Mouse (Mus musculus) G1E (cell line): ENCODE measurements around the gene Ago4.
"Not testable (repeated sequence)": the region's sequence is repeated elsewhere in the genome, so short reads cannot be mapped to it uniquely, and the experiment has no call there.

Source experiments
- CTCF ChIP-seq: IDR thresholded peaks from 2 replicates; pipeline ENCODE4 v1.5.1; 2012; ENCODE audit warnings: low read depth, low read length, inconsistent platforms, mixed read lengths
- GATA1 ChIP-seq: IDR thresholded peaks from 2 replicates; pipeline ENCODE4 v1.6.1; 2012; ENCODE audit warnings: borderline replicate concordance, low read length, inconsistent platforms, mixed read lengths
- GATA2 ChIP-seq: IDR thresholded peaks from 2 replicates; pipeline ENCODE4 v1.6.1; 2012; ENCODE audit warnings: low read depth, low read length, inconsistent platforms, borderline replicate concordance
- POLR2AphosphoS5 ChIP-seq: IDR thresholded peaks from 2 replicates; pipeline ENCODE4 v1.6.1; 2012; ENCODE audit warnings: low read depth, low read length, inconsistent platforms; ENCODE audit not compliant: insufficient replicate concordance

- not testable (repeated sequence) for TF ChIP-seq POLR2AphosphoS5, CTCF, GATA2, GATA1
Measured at GRCm38 (mm10) chr4:126535631-126536030, 2.4 kb upstream of the Ago4 start.
